ENCODE assay signal across 8 mouse cellular contexts in genomic region chr19:55253239-55253569, GRCm38 (mm10). TPM values are rescaled to one million over a fixed set of nuclear protein-coding genes. Genes with fewer than 3 reads are reported as not detected.
A peak's percentile ranks its signal among the peaks of the same experiment; 100 is the strongest.
DNase-seq lines count a peak whose midpoint lies in the region; ATAC-seq and TF ChIP-seq lines count a peak whose summit lies in the region.

No protein-coding gene starts in this region.

- H3K27ac ChIP-seq in heart, embryonic 16.5 days (ENCODE audit: low read length), result peak overlapping the region; percentile 92
- H3K27ac ChIP-seq in forebrain, embryonic 15.5 days (replicated peaks), result no peak overlapping the region
- H3K27ac ChIP-seq in liver, embryonic 16.5 days (ENCODE audit: low read length), result peak overlapping the region; percentile 84

- no peaks in the 10 kb centered on the region for H3K9me3 ChIP-seq in heart, embryonic 16.5 days (replicated peaks; ENCODE audit: control insufficient read depth, low read length)
- no peaks in the 10 kb centered on the region for H3K9me3 ChIP-seq in G1E (replicated peaks)
- no peaks in the 10 kb centered on the region for H3K9me3 ChIP-seq in forebrain, embryonic 15.5 days
- no peaks in the 10 kb centered on the region for H3K9me3 ChIP-seq in liver, embryonic 16.5 days (replicated peaks; ENCODE audit: control insufficient read depth, low read length)

- peak overlapping the region; percentile 94 for H3K4me2 ChIP-seq in heart, embryonic 16.5 days (ENCODE audit: low read depth, low read length)
- H3K4me2 ChIP-seq in forebrain, embryonic 15.5 days (replicated peaks), result peak overlapping the region; percentile 96
- H3K4me2 ChIP-seq in liver, embryonic 16.5 days (ENCODE audit: low read depth, low read length), result peak overlapping the region; percentile 69

- TF ChIP-seq CTCF in G1E (IDR thresholded peaks at IDR 0.05; ENCODE audit: low read depth, low read length), result no peak

- H3K9ac ChIP-seq in heart, embryonic 16.5 days (ENCODE audit: low read length), result peak overlapping the region; percentile 89
- peak overlapping the region; percentile 67 for H3K9ac ChIP-seq in forebrain, embryonic 15.5 days (replicated peaks)
- H3K9ac ChIP-seq in liver, embryonic 16.5 days (ENCODE audit: low read depth, low read length), result peak overlapping the region; percentile 77

- 2% methylated on average over 9 of the region's 9 CpGs for WGBS in heart, embryonic 16.5 days
- WGBS in forebrain, embryonic 15.5 days, result 4% methylated on average over 9 of the region's 9 CpGs
- under 1% methylated on average over 9 of the region's 9 CpGs for WGBS in liver, embryonic 16.5 days (ENCODE audit: insufficient replicate concordance)

- peaks cover 10% of the 10 kb centered on the region for H3K4me1 ChIP-seq in heart, embryonic 16.5 days (ENCODE audit: control insufficient read depth, insufficient read depth, low read length)
- H3K4me1 ChIP-seq in G1E (ENCODE audit: insufficient read depth, low read depth, low read length), result peaks cover 55% of the 10 kb centered on the region
- H3K4me1 ChIP-seq in forebrain, embryonic 15.5 days, result peaks cover 17% of the 10 kb centered on the region
- H3K4me1 ChIP-seq in liver, embryonic 16.5 days (ENCODE audit: control insufficient read depth, low read depth, low read length), result peaks cover 51% of the 10 kb centered on the region

- DNase-seq in heart, postnatal 14 days, result no peak
- peak; percentile 45 for DNase-seq in G1E (ENCODE audit: low spot score)
- DNase-seq in yolk sac, embryonic 10.5 days (ENCODE audit: low spot score), result no peak
- no peak for DNase-seq in c-Kit-positive CD71-positive TER-119-positive erythroid progenitor cells, embryonic 14.5 days (ENCODE audit: low spot score)
- no peak for DNase-seq in right cerebral cortex, adult 2 months (ENCODE audit: low spot score in 2 of 2)

- peak overlapping the region; percentile 93 for H3K4me3 ChIP-seq in heart, embryonic 16.5 days (ENCODE audit: low read length)
- peak overlapping the region; percentile 92 for H3K4me3 ChIP-seq in G1E (ENCODE audit: low read depth, low read length)
- H3K4me3 ChIP-seq in forebrain, embryonic 15.5 days, result peak overlapping the region; percentile 60
- H3K4me3 ChIP-seq in liver, embryonic 16.5 days (ENCODE audit: low read depth, low read length), result peak overlapping the region; percentile 70

- intact Hi-C loops in heart, postnatal 14 days (cut with DNase I), result no loop called here

- no peaks in the 10 kb centered on the region for H3K36me3 ChIP-seq in heart, embryonic 16.5 days (ENCODE audit: control insufficient read depth, insufficient read depth)
- peaks cover 24% of the 10 kb centered on the region for H3K36me3 ChIP-seq in G1E (replicated peaks)
- no peaks in the 10 kb centered on the region for H3K36me3 ChIP-seq in forebrain, embryonic 15.5 days
- H3K36me3 ChIP-seq in liver, embryonic 16.5 days (ENCODE audit: control insufficient read depth, insufficient read depth), result no peaks in the 10 kb centered on the region

- ATAC-seq in heart, embryonic 16.5 days (replicated peaks; ENCODE audit: extremely low read depth, insufficient read depth, low FRiP score), result no peak
- no peak for ATAC-seq in G1E (ENCODE audit: extremely low read depth, insufficient number of reproducible peaks, low FRiP score, poor library complexity, severe bottlenecking)
- ATAC-seq in forebrain, embryonic 15.5 days (replicated peaks), result no peak
- ATAC-seq in liver, embryonic 16.5 days (ENCODE audit: low read depth), result peak; percentile 3; the same call in 1 of the 2 replicates

- H3K27me3 ChIP-seq in heart, embryonic 16.5 days (ENCODE audit: control insufficient read depth, insufficient read depth, low read length), result no peaks in the 10 kb centered on the region
- H3K27me3 ChIP-seq in G1E (ENCODE audit: insufficient read depth, low read length), result peaks cover 19% of the 10 kb centered on the region
- no peaks in the 10 kb centered on the region for H3K27me3 ChIP-seq in forebrain, embryonic 15.5 days
- no peaks in the 10 kb centered on the region for H3K27me3 ChIP-seq in liver, embryonic 16.5 days (ENCODE audit: control insufficient read depth, insufficient read depth, low read depth, low read length)

RNA-seq across cellular contexts. Expression of gene Acsl5, which starts 1.5 kb away (rescaled TPM):
- polyA plus RNA-seq in heart, embryonic 16.5 days (2015; fragmentation: Nextera tagmentation; extraction: Ambion mirVana), result 34.1 and 37.0 TPM in 2 replicates
- total RNA-seq in heart, postnatal 14 days (2021), result 10 to 100 TPM; 12.4 to 15.7 TPM
- 30.1 and 50.6 TPM in 2 replicates for total RNA-seq in G1E (2014; fragmentation: Nextera tagmentation)
- 111 and 131 TPM in 2 replicates for total RNA-seq in G1E (2017)
- polyA plus RNA-seq in G1E (2012), result 20.2 and 21.8 TPM in 2 replicates
- 9.9 and 10.3 TPM in 2 replicates for polyA plus RNA-seq in forebrain, embryonic 15.5 days (2015; fragmentation: Nextera tagmentation; extraction: Ambion mirVana)
- polyA plus RNA-seq in liver, embryonic 16.5 days (2015; fragmentation: Nextera tagmentation; extraction: Ambion mirVana), result 203 and 205 TPM in 2 replicates

RNA-seq across cellular contexts. Expression of gene Gucy2g, which starts 12.2 kb away (rescaled TPM):
- polyA plus RNA-seq in heart, embryonic 16.5 days (2015; fragmentation: Nextera tagmentation; extraction: Ambion mirVana), result not detected in 2 replicates
- total RNA-seq in heart, postnatal 14 days (2021), result under 1 TPM in 1 of 2 experiments, not detected in 1; 0.17 TPM
- total RNA-seq in G1E (2014; fragmentation: Nextera tagmentation) (not detected in 2 replicates), G1E (2017) (0.11 TPM in 1 of 2 replicates, not detected in the other)
- not detected in 2 replicates for polyA plus RNA-seq in G1E (2012)
- polyA plus RNA-seq in forebrain, embryonic 15.5 days (2015; fragmentation: Nextera tagmentation; extraction: Ambion mirVana), result not detected in 2 replicates
- 0.02 and 0.05 TPM in 2 replicates for polyA plus RNA-seq in liver, embryonic 16.5 days (2015; fragmentation: Nextera tagmentation; extraction: Ambion mirVana)
